Mouse (Mus musculus) megakaryocyte, embryonic 14.5 days (primary cell): ENCODE data around the gene Tbxa2r. TPM values are rescaled to one million over a fixed set of nuclear protein-coding genes. Genes with fewer than 3 reads are reported as not detected.

Experiments used
- H3K27me3 ChIP-seq: replicated peaks from 2 replicates; pipeline ENCODE3; 2012; ENCODE audit warnings: inconsistent platforms
- H3K36me3 ChIP-seq: replicated peaks from 2 replicates; pipeline ENCODE3; 2012; ENCODE audit warnings: low read length, inconsistent platforms, mixed read lengths
- H3K4me1 ChIP-seq: 2 replicates; pipeline ENCODE4 v1.6.1; 2012; ENCODE audit warnings: inconsistent platforms
- H3K4me3 ChIP-seq: replicated peaks from 2 replicates; pipeline ENCODE3; 2012; ENCODE audit warnings: moderate library complexity, mild to moderate bottlenecking, inconsistent platforms
- H3K9me3 ChIP-seq: 2 replicates; pipeline ENCODE4 v1.6.1; 2012; ENCODE audit warnings: inconsistent platforms
- FLI1 ChIP-seq: IDR thresholded peaks from 2 replicates; pipeline ENCODE4 v1.6.1; 2012; ENCODE audit warnings: low read length, inconsistent platforms, mixed read lengths
- GATA1 ChIP-seq: IDR thresholded peaks from 3 replicates; pipeline ENCODE4 v1.6.1; 2012; ENCODE audit warnings: mixed read lengths, low read length, inconsistent platforms, borderline replicate concordance
- polyA plus RNA-seq: library from polyadenylated mRNA; stranded (reverse); fragments of >175 nt; gene quantifications from 2 replicates; pipeline ENCODE4 v1.2.3, GENCODE M21; 2012; ENCODE audit warnings: low replicate concordance; ENCODE audit not compliant: insufficient read depth

Gene Tbxa2r
- polyA plus RNA-seq, 1 experiment = 87.5 TPM

DNA sequence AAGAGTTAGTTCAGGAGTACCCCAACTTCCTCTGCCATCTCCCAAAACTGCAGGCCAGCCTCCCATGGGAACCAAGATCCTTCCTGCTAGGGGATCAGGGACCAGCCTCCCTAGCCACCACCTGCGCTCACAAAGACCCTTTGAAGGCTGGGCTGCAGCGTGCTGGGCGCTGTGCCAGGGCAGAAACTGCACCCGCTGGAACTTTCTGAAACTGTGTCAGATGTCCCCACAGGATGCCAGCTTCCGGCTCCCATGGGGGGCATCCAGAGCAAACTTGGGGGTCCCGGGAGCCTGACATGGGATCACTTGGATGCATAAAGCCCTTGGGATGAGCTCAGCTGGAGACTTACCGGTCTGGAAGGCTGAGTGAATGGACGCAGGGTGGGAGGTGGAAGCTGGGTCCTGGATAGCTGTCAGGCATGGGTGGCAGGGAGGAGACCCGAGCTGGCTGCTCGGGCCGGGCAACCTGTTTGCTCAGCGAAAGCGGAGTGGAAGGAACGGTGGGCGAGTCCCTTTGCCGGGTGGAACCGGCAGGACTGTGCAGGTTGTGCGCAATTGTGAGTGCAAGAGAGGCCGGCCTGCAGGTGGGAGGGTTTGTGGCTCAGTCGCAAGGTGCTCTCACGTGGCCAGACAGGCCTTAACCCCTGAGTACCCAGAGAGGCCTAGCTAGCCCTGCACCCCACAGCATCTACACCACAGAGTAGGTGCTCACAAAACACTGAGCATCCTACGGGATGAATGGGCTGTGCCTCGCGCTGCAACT, 37.7 kb upstream of the Tbxa2r start:
- Histone ChIP-seq H3K36me3 (peaks cover 14% of the 10 kb centered on the region), H3K27me3 (no peaks in the 10 kb centered on the region), H3K4me3 (no peak overlapping the region), H3K4me1 (peaks cover 81% of the 10 kb centered on the region), H3K9me3 (no peaks in the 10 kb centered on the region)
- TF ChIP-seq GATA1 (no peak), FLI1 (no peak)

DNA sequence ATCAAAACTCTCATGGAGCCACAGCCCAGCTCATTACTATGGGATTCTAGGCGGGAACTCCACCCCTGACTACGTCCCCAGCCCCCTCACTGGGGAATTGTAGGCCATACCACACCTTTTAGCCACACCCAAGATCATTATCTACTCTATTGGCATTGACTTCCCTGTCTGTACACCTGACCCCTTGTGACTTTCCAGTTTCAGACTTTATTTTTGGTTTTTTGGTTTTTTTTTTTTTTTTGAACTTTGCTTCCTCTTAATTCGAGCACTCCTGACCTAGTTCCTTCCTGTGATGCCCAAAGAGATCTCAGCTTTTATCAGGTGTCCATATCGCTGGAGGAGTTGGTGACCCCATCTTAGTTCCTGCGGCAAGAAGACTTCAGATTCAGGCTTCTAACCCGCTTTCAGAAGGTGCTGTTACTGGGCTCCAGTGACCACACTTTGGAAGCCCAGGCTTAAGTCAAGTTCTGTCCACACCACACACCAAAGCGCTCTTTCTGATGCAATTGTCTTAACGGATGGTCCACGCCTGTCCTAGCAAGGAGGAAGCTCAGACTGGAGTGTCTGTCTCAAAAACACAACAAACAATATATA, 36.9 kb upstream of the Tbxa2r start, which contains the start of gene Tjp3:
Gene Tjp3 (minus strand): TSS at position 71 of the 594 bp plus-strand sequence.
- H3K4me3 ChIP-seq = peak within 1 kb of the TSS; percentile 84

DNA sequence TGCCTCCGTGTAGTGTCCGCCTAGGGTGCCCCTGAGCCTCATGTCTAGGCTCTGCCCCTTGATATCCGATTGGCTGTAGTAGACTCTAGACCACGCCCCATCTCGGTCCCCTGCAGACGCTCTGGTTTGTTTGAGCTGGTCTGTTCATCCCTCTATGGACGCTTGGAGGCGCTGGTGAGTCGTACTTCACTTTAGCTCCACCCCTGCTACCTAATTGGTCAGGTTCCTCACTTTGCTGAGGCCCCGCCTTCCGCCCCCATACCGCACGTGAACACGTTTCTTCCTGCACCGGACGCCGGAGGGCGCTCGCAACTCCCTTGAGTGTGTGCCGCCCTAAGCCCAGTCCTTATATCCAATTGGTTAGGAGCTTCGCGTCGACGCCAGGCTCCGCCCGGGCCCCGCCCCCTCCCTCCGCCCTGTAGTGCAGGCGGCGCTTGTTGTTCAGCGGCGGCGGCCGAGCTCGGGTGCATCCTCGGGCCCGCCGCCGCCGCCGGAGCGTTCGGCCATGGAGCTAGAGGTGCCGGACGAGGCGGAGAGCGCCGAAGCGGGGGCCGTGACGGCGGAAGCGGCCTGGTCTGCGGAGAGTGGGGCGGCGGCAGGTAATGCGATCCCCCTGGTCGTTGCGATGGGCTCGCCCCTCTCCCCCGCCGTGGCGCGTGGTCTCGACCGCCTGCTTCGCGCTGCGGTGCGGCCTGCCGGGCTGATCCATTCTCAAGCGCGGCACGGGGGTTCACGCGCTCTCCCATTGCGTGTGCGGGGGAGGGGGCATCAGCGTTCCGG, 35.8 kb upstream of the Tbxa2r start, which contains the start of gene Pip5k1c:
Gene Pip5k1c (plus strand): TSS at position 410 of the 780 bp plus-strand sequence.
- Histone ChIP-seq H3K4me3 (peak within 1 kb of the TSS; percentile 99), H3K9me3 (no peaks in the 10 kb centered on the region), H3K27me3 (no peaks in the 10 kb centered on the region), H3K36me3 (peaks cover 25% of the 10 kb centered on the region), H3K4me1 (peaks cover 81% of the 10 kb centered on the region)
- TF ChIP-seq FLI1 (no peak), GATA1 (no peak)

More for the DNA sequence above, 36.9 kb upstream of the Tbxa2r start, which contains the start of gene Tjp3:
- Histone ChIP-seq H3K27me3 (no peaks in the 10 kb centered on the region), H3K36me3 (peaks cover 22% of the 10 kb centered on the region), H3K4me1 (peaks cover 81% of the 10 kb centered on the region), H3K9me3 (no peaks in the 10 kb centered on the region)
- no peak for TF ChIP-seq FLI1
- TF ChIP-seq GATA1 = no peak

DNA sequence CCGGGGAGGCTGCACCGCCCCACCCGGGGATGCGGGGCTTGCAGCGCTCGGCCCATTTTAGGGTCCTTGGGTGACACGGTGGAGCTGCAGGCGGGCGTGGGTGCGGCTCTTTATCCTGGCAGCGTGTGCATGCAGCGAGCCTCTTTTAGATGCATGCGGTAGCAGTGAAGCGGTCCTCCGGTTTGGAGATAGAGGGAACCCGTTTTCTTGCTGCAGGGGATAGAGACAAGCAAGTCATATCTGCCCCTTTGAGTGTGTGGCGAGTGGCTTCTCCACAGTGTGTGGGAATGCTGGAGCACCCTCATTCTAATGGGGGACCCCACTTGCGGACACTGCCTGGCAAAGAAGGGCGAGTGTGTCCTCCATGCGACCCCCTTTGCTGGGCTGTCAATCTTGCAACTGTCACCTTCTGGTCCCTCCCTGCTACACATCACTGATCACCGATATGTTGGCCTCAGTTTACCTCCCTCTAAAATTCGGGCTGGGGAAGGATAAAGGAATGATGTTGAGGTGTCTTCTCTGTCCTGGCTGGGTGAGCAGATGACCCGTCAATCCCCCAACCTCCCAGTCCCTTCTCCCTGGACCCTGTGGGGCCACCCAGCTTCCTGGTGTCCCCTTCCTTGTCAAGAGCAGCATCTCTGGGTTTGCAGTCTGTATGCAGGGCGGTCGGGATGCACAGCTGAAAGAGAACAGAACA, 35.0 kb upstream of the Tbxa2r start:
- Histone ChIP-seq H3K4me1 (peaks cover 81% of the 10 kb centered on the region), H3K4me3 (peak overlapping the region; percentile 99), H3K36me3 (peaks cover 28% of the 10 kb centered on the region), H3K27me3 (no peaks in the 10 kb centered on the region), H3K9me3 (no peaks in the 10 kb centered on the region)
- TF ChIP-seq FLI1 = no peak
- no peak for TF ChIP-seq GATA1

DNA sequence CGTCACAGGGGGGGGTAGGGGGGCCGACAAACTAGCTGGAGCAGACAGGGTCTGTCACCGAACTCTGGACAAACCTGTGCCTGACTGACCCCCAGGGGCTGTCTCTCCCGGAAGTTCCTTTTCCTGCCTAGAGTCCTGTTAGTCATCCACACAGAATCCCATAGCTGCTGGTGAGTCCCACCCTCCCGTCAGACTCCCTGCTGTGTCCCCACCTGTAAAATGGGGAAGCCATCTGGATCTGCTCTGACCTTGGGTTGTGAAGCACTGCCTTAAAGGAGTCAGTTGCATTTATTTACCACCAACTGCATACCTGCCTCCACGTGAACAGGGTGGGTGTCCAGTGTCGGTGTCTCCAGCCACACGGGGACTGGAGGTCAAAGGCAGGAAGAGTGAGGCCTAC, 34.1 kb upstream of the Tbxa2r start:
- Histone ChIP-seq H3K4me3 (peak overlapping the region; percentile 99), H3K27me3 (no peaks in the 10 kb centered on the region), H3K9me3 (no peaks in the 10 kb centered on the region), H3K36me3 (peaks cover 37% of the 10 kb centered on the region), H3K4me1 (peaks cover 81% of the 10 kb centered on the region)
- TF ChIP-seq GATA1 = no peak
- no peak for TF ChIP-seq FLI1

DNA sequence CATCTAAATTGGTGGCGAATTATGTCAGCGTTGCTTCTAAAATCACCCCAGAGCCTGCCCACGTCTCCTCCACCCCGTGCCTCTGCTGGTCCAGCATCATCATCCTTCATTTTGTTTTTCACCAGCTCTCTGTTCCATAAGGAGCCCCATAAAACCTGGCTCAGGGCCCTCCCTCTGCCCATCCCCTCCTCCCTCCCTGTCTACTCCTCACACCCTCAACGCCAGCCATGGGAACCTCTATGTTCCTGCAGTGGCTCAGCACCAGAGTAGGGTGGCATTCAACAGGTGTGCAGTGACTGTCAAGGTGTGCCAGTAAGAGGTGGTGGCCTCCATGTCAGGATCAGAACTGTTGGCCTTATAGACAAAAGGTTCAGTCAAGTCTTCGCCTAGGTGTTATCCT, 33.3 kb upstream of the Tbxa2r start:
- Histone ChIP-seq H3K4me3 (peak overlapping the region; percentile 99), H3K4me1 (peaks cover 85% of the 10 kb centered on the region), H3K27me3 (no peaks in the 10 kb centered on the region), H3K36me3 (peaks cover 44% of the 10 kb centered on the region), H3K9me3 (no peaks in the 10 kb centered on the region)
- TF ChIP-seq FLI1 (no peak), GATA1 (no peak)

DNA sequence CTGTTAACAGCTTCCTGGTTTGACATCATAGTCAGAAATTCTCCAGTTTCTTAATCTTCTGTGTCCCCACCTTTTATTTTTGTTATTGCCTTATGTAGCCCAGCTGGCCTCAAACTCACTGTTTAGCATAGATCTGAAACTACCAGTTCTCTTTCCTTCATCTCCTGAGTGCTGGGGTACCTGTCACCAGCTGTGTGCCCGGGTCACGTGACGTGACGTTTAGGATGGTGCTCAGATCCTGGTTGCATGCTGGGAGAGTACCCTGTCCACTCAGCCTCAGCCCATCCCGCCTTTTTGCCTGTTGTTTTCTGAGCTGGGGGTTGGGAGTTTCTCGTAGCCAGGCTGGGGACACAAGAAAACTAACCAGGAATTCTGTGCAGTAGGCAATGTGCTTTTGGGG, 31.3 kb upstream of the Tbxa2r start:
- Histone ChIP-seq H3K4me3 (peak overlapping the region; percentile 90), H3K4me1 (peaks cover 93% of the 10 kb centered on the region), H3K27me3 (no peaks in the 10 kb centered on the region), H3K36me3 (peaks cover 64% of the 10 kb centered on the region), H3K9me3 (no peaks in the 10 kb centered on the region)
- TF ChIP-seq FLI1 (no peak), GATA1 (no peak)

DNA sequence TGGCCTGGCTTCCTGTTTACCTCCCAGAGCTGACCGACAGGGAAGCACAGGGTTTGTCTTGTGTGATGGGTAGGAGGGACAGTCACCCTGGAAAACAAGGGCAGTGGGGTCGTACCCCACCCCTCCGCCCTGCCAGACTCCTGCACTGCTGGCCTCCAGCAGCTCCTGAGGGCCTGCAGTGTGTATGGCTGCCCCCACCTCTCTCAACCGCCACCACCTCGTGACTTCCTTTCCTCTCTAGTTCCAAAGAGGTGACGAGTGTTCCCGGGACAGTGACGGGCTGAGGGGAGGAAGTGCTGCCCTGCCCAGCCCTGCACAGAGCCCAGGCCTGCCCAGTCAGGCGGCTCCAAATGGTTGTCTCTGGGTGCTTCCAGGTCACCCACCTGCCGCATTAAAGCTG, 30.7 kb upstream of the Tbxa2r start:
- TF ChIP-seq FLI1 (no peak), GATA1 (no peak)
- Histone ChIP-seq H3K4me3 (peak overlapping the region; percentile 90), H3K27me3 (no peaks in the 10 kb centered on the region), H3K9me3 (no peaks in the 10 kb centered on the region), H3K4me1 (peaks cover 96% of the 10 kb centered on the region), H3K36me3 (peaks cover 67% of the 10 kb centered on the region)

DNA sequence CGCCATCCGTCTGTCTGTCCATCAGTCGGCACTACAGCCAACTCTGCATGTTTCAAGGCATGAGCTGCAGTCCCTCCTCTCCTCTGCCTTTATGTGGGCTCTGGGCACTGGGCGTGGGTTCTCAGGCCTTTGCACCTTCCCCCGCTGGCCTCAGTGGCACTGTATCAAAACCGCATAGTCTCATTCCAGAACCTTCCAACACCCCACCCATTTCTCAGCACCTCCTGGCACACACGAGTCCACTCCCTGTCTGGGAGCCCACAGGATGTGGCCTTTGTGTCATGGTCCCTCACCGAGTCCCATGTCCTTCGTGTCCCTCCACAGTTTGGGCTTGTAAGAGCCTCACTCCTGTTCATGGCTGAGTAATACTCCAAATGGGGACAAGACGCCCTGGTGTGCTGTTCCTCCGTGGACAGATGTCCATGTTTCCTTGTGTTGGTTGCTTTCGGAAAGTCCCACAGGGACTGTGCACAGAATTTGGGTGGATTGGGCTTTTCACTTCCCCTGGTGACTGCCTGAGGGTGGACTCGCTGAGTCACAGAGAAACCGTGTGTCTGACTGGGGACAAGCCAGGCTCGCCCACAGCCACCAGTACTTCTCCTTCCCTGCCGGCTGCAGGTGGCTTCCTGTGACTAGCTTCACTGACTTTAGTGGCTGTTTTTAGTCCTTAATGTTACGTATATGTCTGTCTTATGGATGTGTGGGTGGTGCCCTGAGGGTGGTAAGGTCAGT, 30.0 kb upstream of the Tbxa2r start:
- H3K36me3 ChIP-seq = peaks cover 67% of the 10 kb centered on the region
- peak overlapping the region; percentile 90 for H3K4me3 ChIP-seq
- H3K9me3 ChIP-seq = no peaks in the 10 kb centered on the region
- no peaks in the 10 kb centered on the region for H3K27me3 ChIP-seq
- no peak for TF ChIP-seq FLI1
- TF ChIP-seq GATA1 = no peak
- H3K4me1 ChIP-seq = peaks cover 100% of the 10 kb centered on the region
